Mouse (Mus musculus): Measurements from ENCODE around the gene Olfr311. TPM values are rescaled to one million over a fixed set of nuclear protein-coding genes. Genes with fewer than 3 reads are reported as not detected.
"Not testable (repeated sequence)": the region's sequence is repeated elsewhere in the genome, so short reads cannot be mapped to it uniquely, and the experiment has no call there.

Gene Olfr311
- not detected in 2 replicates for polyA plus RNA-seq (2015; fragmentation: Nextera tagmentation; extraction: Ambion mirVana)

GRCm38 (mm10) chr11:58838951-58839350 lies at the start of gene Olfr311:
Gene Olfr311, plus strand, starts transcription at chr11:58839251.
- ATAC-seq (ENCODE audit: low FRiP score); H3K36me3 ChIP-seq; H3K27ac ChIP-seq; H3K4me1 ChIP-seq (replicated peaks); H3K4me3 ChIP-seq; H3K9ac ChIP-seq; H3K9me3 ChIP-seq; H3K27me3 ChIP-seq; H3K4me2 ChIP-seq: not testable (repeated sequence)

GRCm38 (mm10) chr11:58789532-58789931 lies 49.5 kb upstream of the Olfr311 start:
- peaks cover 5% of the 10 kb centered on the region; the same call in 1 of the 2 replicates for H3K4me1 ChIP-seq (replicated peaks)
- no peak overlapping the region for H3K4me3 ChIP-seq
- H3K9me3 ChIP-seq, result no peaks in the 10 kb centered on the region
- no peaks in the 10 kb centered on the region for H3K27me3 ChIP-seq
- H3K9ac ChIP-seq, result no peak overlapping the region
- ATAC-seq (ENCODE audit: low FRiP score), result no peak
- no peak overlapping the region for H3K4me2 ChIP-seq
- no peak overlapping the region for H3K27ac ChIP-seq
- WGBS, result 19% methylated on average over 3 of the region's 3 CpGs
- no peaks in the 10 kb centered on the region for H3K36me3 ChIP-seq

- Histone ChIP-seq H3K9ac (no peak overlapping the region), H3K27ac (no peak overlapping the region), H3K9me3 (no peaks in the 10 kb centered on the region), H3K27me3 (no peaks in the 10 kb centered on the region), H3K4me3 (no peak overlapping the region), H3K36me3 (no peaks in the 10 kb centered on the region), H3K4me1 (replicated peaks) (peaks cover 5% of the 10 kb centered on the region; the same call in 1 of the 2 replicates), H3K4me2 (no peak overlapping the region)
- no peak for ATAC-seq (ENCODE audit: low FRiP score)
- 55% methylated on average over 2 of the region's 2 CpGs for WGBS
Measured at GRCm38 (mm10) chr11:58790053-58790452, 49.0 kb upstream of the Olfr311 start.

GRCm38 (mm10) chr11:58790646-58791045 lies 48.4 kb upstream of the Olfr311 start:
- Histone ChIP-seq H3K4me2 (no peak overlapping the region), H3K9me3 (no peaks in the 10 kb centered on the region)
- WGBS, result 79% methylated on average over 6 of the region's 6 CpGs

GRCm38 (mm10) chr11:58795856-58796255 lies 43.2 kb upstream of the Olfr311 start:
- H3K27ac ChIP-seq, result no peak overlapping the region

More at GRCm38 (mm10) chr11:58790646-58791045, 48.4 kb upstream of the Olfr311 start:
- peaks cover 5% of the 10 kb centered on the region; the same call in 1 of the 2 replicates for H3K4me1 ChIP-seq (replicated peaks)
- no peaks in the 10 kb centered on the region for H3K27me3 ChIP-seq
- ATAC-seq (ENCODE audit: low FRiP score), result no peak
- no peak overlapping the region for H3K4me3 ChIP-seq
- H3K9ac ChIP-seq, result no peak overlapping the region
- no peak overlapping the region for H3K27ac ChIP-seq
- no peaks in the 10 kb centered on the region for H3K36me3 ChIP-seq

GRCm38 (mm10) chr11:58796850-58797249 lies 42.2 kb upstream of the Olfr311 start:
- ATAC-seq (ENCODE audit: low FRiP score), result no peak
- H3K9ac ChIP-seq, result no peak overlapping the region
- H3K4me2 ChIP-seq, result no peak overlapping the region
- WGBS, result 81% methylated on average over 7 of the region's 7 CpGs
- H3K36me3 ChIP-seq, result no peaks in the 10 kb centered on the region
- no peaks in the 10 kb centered on the region for H3K9me3 ChIP-seq
- H3K4me3 ChIP-seq, result no peak overlapping the region
- no peaks in the 10 kb centered on the region for H3K27me3 ChIP-seq
- H3K27ac ChIP-seq, result no peak overlapping the region
- H3K4me1 ChIP-seq (replicated peaks), result peaks cover 9% of the 10 kb centered on the region

More at GRCm38 (mm10) chr11:58795856-58796255, 43.2 kb upstream of the Olfr311 start:
- Histone ChIP-seq H3K4me3 (no peak overlapping the region), H3K9me3 (no peaks in the 10 kb centered on the region), H3K4me2 (no peak overlapping the region), H3K36me3 (no peaks in the 10 kb centered on the region), H3K27me3 (no peaks in the 10 kb centered on the region), H3K9ac (no peak overlapping the region), H3K4me1 (replicated peaks) (no peaks in the 10 kb centered on the region; the same call in 1 of the 2 replicates)
- whole genome bisulfite sequencing, result 81% methylated on average over 2 of the region's 2 CpGs
- ATAC-seq (ENCODE audit: low FRiP score), result no peak

- Histone ChIP-seq H3K9ac (no peak overlapping the region), H3K36me3 (no peaks in the 10 kb centered on the region), H3K9me3 (no peaks in the 10 kb centered on the region), H3K4me1 (replicated peaks) (peaks cover 15% of the 10 kb centered on the region), H3K27me3 (no peaks in the 10 kb centered on the region), H3K27ac (no peak overlapping the region), H3K4me2 (no peak overlapping the region), H3K4me3 (no peak overlapping the region)
- 85% methylated on average over 5 of the region's 5 CpGs for WGBS
- ATAC-seq (ENCODE audit: low FRiP score), result no peak
Measured at GRCm38 (mm10) chr11:58799747-58800146, 39.3 kb upstream of the Olfr311 start.

- Histone ChIP-seq H3K4me2 (peak within 1 kb of the TSS; percentile 42), H3K4me3 (peak within 1 kb of the TSS; percentile 17), H3K36me3 (no peaks in the 10 kb centered on the region), H3K9ac (no peak within 1 kb of the TSS; the same call in 1 of the 2 replicates), H3K4me1 (replicated peaks) (peaks cover 15% of the 10 kb centered on the region), H3K27me3 (no peaks in the 10 kb centered on the region), H3K27ac (peak within 1 kb of the TSS; percentile 26; the same call in 1 of the 2 replicates), H3K9me3 (no peaks in the 10 kb centered on the region)
- 27% methylated on average over 14 of the region's 14 CpGs for WGBS
- ATAC-seq (ENCODE audit: low FRiP score), result peak; percentile 71; the same call in 1 of the 2 replicates
Measured at GRCm38 (mm10) chr11:58801558-58802228, 37.4 kb upstream of the Olfr311 start, which contains the start of gene Fam183b. Gene Fam183b, minus strand, starts transcription at chr11:58801960.

- no peak for ATAC-seq (ENCODE audit: low FRiP score)
- Histone ChIP-seq H3K27me3 (no peaks in the 10 kb centered on the region), H3K36me3 (no peaks in the 10 kb centered on the region), H3K4me1 (replicated peaks) (peaks cover 15% of the 10 kb centered on the region), H3K9me3 (no peaks in the 10 kb centered on the region), H3K4me3 (no peak overlapping the region), H3K4me2 (no peak overlapping the region), H3K27ac (no peak overlapping the region), H3K9ac (no peak overlapping the region)
- 82% methylated on average over 4 of the region's 4 CpGs for WGBS
Measured at GRCm38 (mm10) chr11:58803871-58804270, 35.2 kb upstream of the Olfr311 start.

GRCm38 (mm10) chr11:58804393-58804792 lies 34.7 kb upstream of the Olfr311 start:
- no peaks in the 10 kb centered on the region for H3K9me3 ChIP-seq
- H3K36me3 ChIP-seq, result no peaks in the 10 kb centered on the region
- no peaks in the 10 kb centered on the region for H3K27me3 ChIP-seq
- peaks cover 15% of the 10 kb centered on the region for H3K4me1 ChIP-seq (replicated peaks)
- 77% methylated on average over 2 of the region's 2 CpGs for WGBS
- no peak for ATAC-seq (ENCODE audit: low FRiP score)
- no peak overlapping the region for H3K9ac ChIP-seq
- no peak overlapping the region for H3K27ac ChIP-seq
- H3K4me2 ChIP-seq, result no peak overlapping the region
- H3K4me3 ChIP-seq, result no peak overlapping the region

GRCm38 (mm10) chr11:58812001-58812400 lies 27.1 kb upstream of the Olfr311 start:
- WGBS, result 0% methylated on average over 1 of the region's 1 CpGs
- Histone ChIP-seq H3K4me3 (no peak overlapping the region), H3K27ac (no peak overlapping the region), H3K36me3 (no peaks in the 10 kb centered on the region), H3K9me3 (no peaks in the 10 kb centered on the region), H3K9ac (no peak overlapping the region), H3K27me3 (no peaks in the 10 kb centered on the region), H3K4me1 (replicated peaks) (no peaks in the 10 kb centered on the region), H3K4me2 (no peak overlapping the region)
- ATAC-seq (ENCODE audit: low FRiP score), result no peak

GRCm38 (mm10) chr11:58814700-58815099 lies 24.4 kb upstream of the Olfr311 start, which contains the start of gene Olfr313:
Gene Olfr313, plus strand, starts transcription at chr11:58815000.
- H3K4me2 ChIP-seq; H3K27ac ChIP-seq; H3K9ac ChIP-seq; H3K36me3 ChIP-seq; ATAC-seq (ENCODE audit: low FRiP score); H3K9me3 ChIP-seq; H3K4me3 ChIP-seq; H3K27me3 ChIP-seq; H3K4me1 ChIP-seq (replicated peaks): not testable (repeated sequence)
- 73% methylated on average over 1 of the region's 1 CpGs for WGBS

GRCm38 (mm10) chr11:58815676-58816075 lies 23.4 kb upstream of the Olfr311 start:
- Histone ChIP-seq H3K4me2 (no peak overlapping the region), H3K27ac (no peak overlapping the region), H3K4me1 (replicated peaks) (no peaks in the 10 kb centered on the region), H3K27me3 (no peaks in the 10 kb centered on the region), H3K9ac (no peak overlapping the region), H3K4me3 (no peak overlapping the region), H3K36me3 (no peaks in the 10 kb centered on the region), H3K9me3 (no peaks in the 10 kb centered on the region)
- no peak for ATAC-seq (ENCODE audit: low FRiP score)
- 91% methylated on average over 1 of the region's 1 CpGs for WGBS

All from hindbrain, embryonic 13.5 days (tissue).